ENCODE assay signal across 25 mouse cellular contexts in the genomic region with DNA sequence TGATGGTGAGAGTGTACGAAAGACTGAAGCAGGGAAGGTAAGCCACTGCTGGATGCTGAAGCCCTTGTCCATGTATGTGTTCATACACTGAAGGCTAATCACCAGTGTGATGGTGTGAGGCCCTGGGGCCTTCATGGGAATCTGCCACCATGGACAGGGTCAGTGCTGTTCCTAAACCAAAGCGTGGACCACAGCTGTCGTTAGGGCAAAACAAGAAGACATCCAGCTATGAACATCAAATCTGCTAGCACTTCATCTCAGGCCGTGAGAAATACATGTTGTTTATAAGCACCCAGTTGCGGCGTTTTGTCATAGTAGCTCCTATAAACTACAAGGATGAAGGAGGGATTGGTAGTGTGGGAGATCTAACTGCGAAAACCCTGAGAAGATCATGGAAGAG.
DNase-seq lines count a peak whose midpoint lies in the region; ATAC-seq and TF ChIP-seq lines count a peak whose summit lies in the region.
"Had no signal": no experiment of that assay in that cellular context is flagged by ENCODE, and none has a peak within 500 bp of the region (broad histone marks: within the 10 kb centered on the region; RNA-seq: fewer than 3 reads in every experiment).

No protein-coding gene starts in this region.

- peaks cover 2% of the 10 kb centered on the region; the same call in 1 of the 2 replicates for H3K27me3 ChIP-seq in forebrain, embryonic 12.5 days
- H3K27me3 ChIP-seq in forebrain, embryonic 16.5 days (replicated peaks; ENCODE audit: control insufficient read depth, insufficient read depth, low read length) = no peaks in the 10 kb centered on the region
- no peaks in the 10 kb centered on the region for H3K27me3 ChIP-seq in lung, embryonic 14.5 days (ENCODE audit: insufficient read depth, low read length)
- H3K27me3 ChIP-seq in lung, postnatal 0 days (replicated peaks; ENCODE audit: insufficient read depth, low read length) = no peaks in the 10 kb centered on the region
- H3K27me3 ChIP-seq in forebrain, postnatal 0 days (ENCODE audit: insufficient read depth, low read length) = no peaks in the 10 kb centered on the region
- H3K27me3 ChIP-seq: embryonic facial prominence, embryonic 12.5 days; embryonic facial prominence, embryonic 15.5 days; heart, embryonic 13.5 days; hindbrain, embryonic 13.5 days had no signal

- no peak overlapping the region for H3K4me2 ChIP-seq in forebrain, embryonic 12.5 days
- no peak overlapping the region for H3K4me2 ChIP-seq in forebrain, embryonic 16.5 days (ENCODE audit: low read length)
- H3K4me2 ChIP-seq in lung, embryonic 14.5 days = no peak overlapping the region
- H3K4me2 ChIP-seq in lung, postnatal 0 days (replicated peaks; ENCODE audit: low read depth, low read length) = no peak overlapping the region
- H3K4me2 ChIP-seq in forebrain, postnatal 0 days (ENCODE audit: low read depth) = no peak overlapping the region
- H3K4me2 ChIP-seq: embryonic facial prominence, embryonic 12.5 days; embryonic facial prominence, embryonic 15.5 days; heart, embryonic 13.5 days; hindbrain, embryonic 13.5 days had no signal

- DNase-seq in lung, embryonic 14.5 days = peak; percentile 74
- no peak for DNase-seq in lung, adult 2 months
- peak; percentile 44 for DNase-seq in lung, postnatal 0 days (ENCODE audit: low spot score)
- DNase-seq in lung, postnatal 14 days = no peak
- DNase-seq in forebrain, postnatal 0 days = no peak
- no peak for DNase-seq in thymus, postnatal 14 days
- DNase-seq: adrenal gland, adult 2 months; adrenal gland, postnatal 14 days; cerebellum, adult 11 months; cerebellum, adult 2 months; cerebellum, adult 9-11 months; cerebellum, postnatal 25 days; gastrocnemius, postnatal 10 days; gastrocnemius, postnatal 36 days; heart, adult 2 months; heart, postnatal 14 days; heart, postnatal 4 days had no signal

- no peak for TF ChIP-seq CTCF in lung, embryonic 14.5 days (IDR thresholded peaks at IDR 0.05; ENCODE audit: low read depth)
- no peak for TF ChIP-seq CTCF in lung, adult 2 months (IDR thresholded peaks at IDR 0.05; ENCODE audit: insufficient read depth, low read length)
- TF ChIP-seq CTCF in lung, postnatal 0 days (IDR thresholded peaks at IDR 0.05) = no peak
- no peak for TF ChIP-seq CTCF in forebrain, postnatal 0 days (IDR thresholded peaks at IDR 0.05; ENCODE audit: low read depth)

- H3K36me3 ChIP-seq in forebrain, embryonic 12.5 days (replicated peaks) = no peaks in the 10 kb centered on the region
- no peaks in the 10 kb centered on the region for H3K36me3 ChIP-seq in forebrain, embryonic 16.5 days (ENCODE audit: control insufficient read depth, insufficient read depth)
- H3K36me3 ChIP-seq in lung, embryonic 14.5 days (ENCODE audit: insufficient read depth) = no peaks in the 10 kb centered on the region
- H3K36me3 ChIP-seq in lung, postnatal 0 days (ENCODE audit: insufficient read depth, low read length) = no peaks in the 10 kb centered on the region
- no peaks in the 10 kb centered on the region for H3K36me3 ChIP-seq in forebrain, postnatal 0 days (ENCODE audit: insufficient read depth)
- H3K36me3 ChIP-seq: embryonic facial prominence, embryonic 12.5 days; embryonic facial prominence, embryonic 15.5 days; heart, embryonic 10.5 days; heart, embryonic 13.5 days; hindbrain, embryonic 13.5 days had no signal

- no peak for ATAC-seq in forebrain, embryonic 12.5 days (ENCODE audit: low FRiP score)
- ATAC-seq in forebrain, embryonic 16.5 days = no peak
- peak; percentile 67 for ATAC-seq in lung, embryonic 14.5 days (ENCODE audit: insufficient read depth)
- ATAC-seq in lung, postnatal 0 days = peak; percentile 40
- no peak for ATAC-seq in forebrain, postnatal 0 days
- ATAC-seq: CD4-positive, CD25-positive, alpha-beta regulatory T cell, adult 4 months had no signal

- H3K9ac ChIP-seq in forebrain, embryonic 12.5 days = no peak overlapping the region
- H3K9ac ChIP-seq in forebrain, embryonic 16.5 days (replicated peaks; ENCODE audit: low read depth, low read length) = no peak overlapping the region
- H3K9ac ChIP-seq in lung, embryonic 14.5 days = no peak overlapping the region
- no peak overlapping the region for H3K9ac ChIP-seq in lung, postnatal 0 days (replicated peaks; ENCODE audit: low read depth)
- no peak overlapping the region for H3K9ac ChIP-seq in forebrain, postnatal 0 days
- H3K9ac ChIP-seq: embryonic facial prominence, embryonic 12.5 days; embryonic facial prominence, embryonic 15.5 days; heart, embryonic 13.5 days; hindbrain, embryonic 13.5 days had no signal

- no peak for TF ChIP-seq POLR2A in lung, adult 2 months (IDR thresholded peaks at IDR 0.05; ENCODE audit: borderline replicate concordance, extremely low read depth, low read depth, low read length)

- no peak overlapping the region for H3K4me3 ChIP-seq in forebrain, embryonic 12.5 days (replicated peaks)
- H3K4me3 ChIP-seq in forebrain, embryonic 16.5 days (replicated peaks; ENCODE audit: low read length) = no peak overlapping the region
- H3K4me3 ChIP-seq in lung, embryonic 14.5 days (ENCODE audit: low read depth, low read length) = no peak overlapping the region
- no peak overlapping the region for H3K4me3 ChIP-seq in lung, adult 2 months (replicated peaks; ENCODE audit: extremely low read depth, low read depth, low read length)
- H3K4me3 ChIP-seq in lung, postnatal 0 days (ENCODE audit: low read depth, low read length) = no peak overlapping the region
- H3K4me3 ChIP-seq in forebrain, postnatal 0 days (ENCODE audit: low read depth, low read length) = no peak overlapping the region
- H3K4me3 ChIP-seq: embryonic facial prominence, embryonic 12.5 days; embryonic facial prominence, embryonic 15.5 days; heart, adult 2 months; heart, embryonic 10.5 days; heart, embryonic 13.5 days; hindbrain, embryonic 13.5 days had no signal

- WGBS in forebrain, embryonic 12.5 days = 91% methylated on average over 7 of the region's 7 CpGs
- WGBS in forebrain, embryonic 16.5 days = 91% methylated on average over 7 of the region's 7 CpGs
- 51% methylated on average over 7 of the region's 7 CpGs for WGBS in lung, embryonic 14.5 days
- 79% methylated on average over 7 of the region's 7 CpGs for WGBS in lung, adult 2 months
- WGBS in lung, postnatal 0 days = 62% methylated on average over 7 of the region's 7 CpGs
- 89% methylated on average over 7 of the region's 7 CpGs for WGBS in forebrain, postnatal 0 days

- TF ChIP-seq EP300 in lung, postnatal 0 days (IDR thresholded peaks at IDR 0.05) = no peak

- H3K27ac ChIP-seq in forebrain, embryonic 12.5 days = peak overlapping the region; percentile 43
- no peak overlapping the region for H3K27ac ChIP-seq in forebrain, embryonic 16.5 days (ENCODE audit: low read length)
- no peak overlapping the region for H3K27ac ChIP-seq in lung, embryonic 14.5 days (ENCODE audit: low read depth)
- H3K27ac ChIP-seq in lung, postnatal 0 days (ENCODE audit: low read length) = no peak overlapping the region
- H3K27ac ChIP-seq in forebrain, postnatal 0 days (ENCODE audit: low read depth, low read length) = 0 out of 2 replicates have a peak overlapping the region, but pooled peaks have one; percentile 35
- H3K27ac ChIP-seq: embryonic facial prominence, embryonic 12.5 days; embryonic facial prominence, embryonic 15.5 days; heart, adult 2 months; heart, embryonic 10.5 days; heart, embryonic 13.5 days; hindbrain, embryonic 13.5 days had no signal

- no peaks in the 10 kb centered on the region for H3K9me3 ChIP-seq in forebrain, embryonic 12.5 days
- no peaks in the 10 kb centered on the region for H3K9me3 ChIP-seq in forebrain, embryonic 16.5 days (ENCODE audit: control insufficient read depth, low read length)
- H3K9me3 ChIP-seq in lung, embryonic 14.5 days (ENCODE audit: low read depth, low read length) = no peaks in the 10 kb centered on the region
- no peaks in the 10 kb centered on the region for H3K9me3 ChIP-seq in lung, postnatal 0 days (ENCODE audit: low read length)
- no peaks in the 10 kb centered on the region for H3K9me3 ChIP-seq in forebrain, postnatal 0 days (ENCODE audit: low read length)
- H3K9me3 ChIP-seq: embryonic facial prominence, embryonic 12.5 days; embryonic facial prominence, embryonic 15.5 days; heart, embryonic 10.5 days; heart, embryonic 13.5 days; hindbrain, embryonic 13.5 days had no signal

- peaks cover 6% of the 10 kb centered on the region; the same call in 1 of the 2 replicates for H3K4me1 ChIP-seq in forebrain, embryonic 12.5 days
- peaks cover 9% of the 10 kb centered on the region; the same call in 1 of the 2 replicates for H3K4me1 ChIP-seq in forebrain, embryonic 16.5 days (replicated peaks; ENCODE audit: control insufficient read depth, insufficient read depth, low read length)
- H3K4me1 ChIP-seq in lung, embryonic 14.5 days (ENCODE audit: insufficient read depth) = no peaks in the 10 kb centered on the region
- H3K4me1 ChIP-seq in lung, adult 2 months (ENCODE audit: control insufficient read depth, insufficient read depth, low read length) = peaks cover 3% of the 10 kb centered on the region; the same call in 1 of the 2 replicates
- no peaks in the 10 kb centered on the region; the same call in 1 of the 2 replicates for H3K4me1 ChIP-seq in lung, postnatal 0 days (ENCODE audit: insufficient read depth, low read depth, low read length)
- H3K4me1 ChIP-seq in forebrain, postnatal 0 days (ENCODE audit: insufficient read depth) = 0 out of 2 replicates have a peak, but pooled peaks cover 4% of the 10 kb centered on the region
- H3K4me1 ChIP-seq: embryonic facial prominence, embryonic 12.5 days; embryonic facial prominence, embryonic 15.5 days; heart, embryonic 10.5 days; heart, embryonic 13.5 days had no signal

Comparison
In these comparisons a context has a peak if more than half of its experiments do, and no peak if none do; other contexts are left out.
1. H3K27ac ChIP-seq: peak in forebrain, embryonic 12.5 days (single experiment) and forebrain, postnatal 0 days (single experiment); none in forebrain, embryonic 16.5 days (single experiment), lung, embryonic 14.5 days (single experiment) and lung, postnatal 0 days (single experiment).
2. DNase-seq: peak in lung, embryonic 14.5 days (single experiment) and lung, postnatal 0 days (single experiment); none in lung, adult 2 months (single experiment), lung, postnatal 14 days (single experiment), forebrain, postnatal 0 days (single experiment) and thymus, postnatal 14 days (single experiment).
3. ATAC-seq: peak in lung, embryonic 14.5 days (single experiment) and lung, postnatal 0 days (single experiment); none in forebrain, embryonic 12.5 days (single experiment), forebrain, embryonic 16.5 days (single experiment) and forebrain, postnatal 0 days (single experiment).